Mouse (Mus musculus) erythroblast, adult 5-6 weeks (primary cell): Measurements from ENCODE around the gene Apoo. TPM values are rescaled to one million over a fixed set of nuclear protein-coding genes. Genes with fewer than 3 reads are reported as not detected.
"Not testable (repeated sequence)": the region's sequence is repeated elsewhere in the genome, so short reads cannot be mapped to it uniquely, and the experiment has no call there.

Source experiments
- ATAC-seq: replicated peaks from 2 replicates; pipeline ENCODE4 v1.8.0; 2016; ENCODE audit warnings: moderate number of reproducible peaks, mild to moderate bottlenecking, moderate TSS enrichment, inconsistent platforms; ENCODE audit not compliant: poor library complexity, low FRiP score, severe bottlenecking
- total RNA-seq, 2 experiments: library from RNA; stranded (forward) in 1 of 2; stranded (reverse) in 1 of 2; fragments of 150-400 nt in 1 of 2; fragments of 200-764, 138-1000 nt in 1 of 2; gene quantifications; 2 replicates each; pipeline versions ENCODE4 v1.2.3 to v1.2.4; 2015 to 2017; ENCODE audit warnings: low replicate concordance in 2 of 2

Gene Apoo
- total RNA-seq (2015; ENCODE audit: low replicate concordance) (9.0 and 12.3 TPM in 2 replicates), total RNA-seq (2017; ENCODE audit: low replicate concordance) (3.2 and 12.0 TPM in 2 replicates)

DNA sequence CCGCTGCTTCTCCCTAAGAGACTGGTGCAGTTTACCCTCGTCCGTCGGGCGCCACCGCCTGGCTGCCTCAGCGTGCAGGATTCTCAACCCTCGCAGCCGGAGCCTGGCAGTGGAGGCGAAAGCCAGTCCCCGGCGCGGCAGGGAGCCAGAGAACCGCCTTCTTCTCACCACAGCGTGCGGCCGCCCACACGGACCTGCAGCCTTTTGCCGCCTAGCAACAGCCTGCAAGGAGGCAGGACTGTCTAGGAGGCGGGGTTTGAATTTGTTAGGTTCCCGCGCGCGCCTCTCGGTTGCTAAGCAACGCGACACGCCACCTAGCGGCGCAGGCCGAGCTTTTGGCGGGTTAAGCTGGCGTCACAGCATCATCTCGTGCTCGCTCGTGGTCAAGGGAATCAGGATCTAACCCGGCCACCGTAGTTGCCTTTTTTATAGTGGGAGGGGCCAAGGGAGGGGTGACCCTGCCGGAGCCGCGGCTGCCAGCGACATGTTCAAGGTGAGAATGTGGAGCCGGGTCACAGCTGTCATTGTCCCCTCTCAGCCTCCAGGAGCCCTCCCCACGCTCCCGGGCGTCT is at the start of gene Apoo, which contains the start of gene Fam90a1b:
Apoo (plus strand) TSS at position 448 of the 572 bp plus-strand sequence.
Fam90a1b (minus strand) TSS at position 108 of the 572 bp plus-strand sequence.
- ATAC-seq: peak; percentile 99

DNA sequence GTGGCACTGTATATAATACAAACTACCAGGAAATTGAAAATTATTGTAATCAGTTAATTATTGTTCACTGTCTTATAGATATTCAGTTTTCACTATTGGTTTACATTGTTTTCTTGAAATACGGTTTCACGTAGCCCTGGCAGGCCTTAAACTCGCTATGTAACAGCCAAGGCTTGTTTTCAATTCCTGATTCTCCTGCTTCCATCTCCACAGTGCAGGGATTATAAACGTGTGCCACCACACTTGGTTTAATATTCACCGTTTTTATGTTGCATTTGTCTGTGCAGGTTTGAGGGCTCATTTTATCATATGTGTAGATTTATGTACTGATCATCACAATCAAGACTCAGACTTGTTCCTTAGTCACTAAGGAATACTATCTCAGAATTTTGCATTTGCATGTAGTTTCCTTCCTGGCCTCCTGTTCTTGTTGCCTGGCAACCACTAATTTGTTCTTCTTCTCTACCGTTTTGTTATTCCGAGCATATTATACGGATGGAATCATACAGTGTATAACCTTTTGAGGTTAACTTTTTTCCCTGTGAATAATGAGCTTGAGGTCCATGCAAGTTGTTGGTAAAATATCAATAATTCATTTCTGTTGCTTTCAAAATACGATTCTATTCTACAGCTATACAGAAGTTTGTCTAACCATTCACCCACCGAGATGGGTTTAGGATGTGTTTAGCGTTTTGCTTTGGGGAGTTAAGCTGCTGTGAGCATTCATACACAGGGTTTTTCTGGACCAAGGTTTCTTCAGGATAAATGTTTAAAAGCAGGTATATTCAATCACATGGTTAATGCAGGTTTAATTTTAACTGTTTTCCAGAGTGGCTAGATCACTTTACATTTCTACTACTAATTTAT is 45.6 kb upstream of the Apoo start:
- ATAC-seq: no peak

DNA sequence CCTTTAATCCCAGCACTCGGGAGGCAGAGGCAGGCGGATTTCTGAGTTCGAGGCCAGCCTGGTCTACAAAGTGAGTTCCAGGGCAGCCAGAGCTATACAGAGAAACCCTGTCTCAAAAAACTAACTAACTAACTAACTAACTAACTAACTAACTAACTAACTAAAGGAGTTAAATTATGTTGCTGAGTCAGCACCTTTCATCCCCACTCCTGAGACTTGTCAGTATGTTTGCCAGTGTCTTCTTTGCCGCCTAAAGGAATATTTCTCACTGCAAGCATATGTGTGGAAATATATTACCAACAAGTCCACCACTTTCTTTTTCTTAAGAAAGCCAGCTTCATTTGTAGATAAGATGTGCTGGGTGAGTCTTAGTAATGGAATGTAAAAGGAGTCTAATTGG is 23.3 kb upstream of the Apoo start:
- not testable (repeated sequence) for ATAC-seq

DNA sequence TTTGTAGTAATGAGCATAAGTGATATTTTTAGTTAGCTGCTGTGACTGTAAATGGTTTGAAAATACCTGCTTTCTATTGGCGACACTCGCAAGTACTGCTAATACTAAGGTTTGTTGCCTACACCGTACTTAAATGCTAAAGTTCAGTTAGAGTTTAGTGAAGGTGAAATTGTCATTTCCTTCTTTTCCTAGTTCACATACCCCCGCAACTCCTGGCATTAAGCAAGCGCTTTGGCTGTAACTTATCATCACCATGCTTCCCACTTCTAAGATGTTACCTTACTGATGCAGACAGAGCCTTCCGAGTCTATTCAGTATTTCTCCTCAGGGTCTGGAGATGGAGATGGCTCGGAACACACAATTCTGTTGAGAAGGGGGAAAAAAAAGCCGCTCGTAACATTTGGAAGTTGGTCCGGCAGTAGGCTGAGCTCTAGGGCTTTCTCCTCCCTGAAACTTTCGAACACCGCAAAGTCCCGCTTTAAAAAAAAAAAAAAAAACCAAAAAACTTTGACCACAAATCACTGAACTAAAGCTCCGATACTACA is 1.5 kb upstream of the Apoo start:
- ATAC-seq: no peak

DNA sequence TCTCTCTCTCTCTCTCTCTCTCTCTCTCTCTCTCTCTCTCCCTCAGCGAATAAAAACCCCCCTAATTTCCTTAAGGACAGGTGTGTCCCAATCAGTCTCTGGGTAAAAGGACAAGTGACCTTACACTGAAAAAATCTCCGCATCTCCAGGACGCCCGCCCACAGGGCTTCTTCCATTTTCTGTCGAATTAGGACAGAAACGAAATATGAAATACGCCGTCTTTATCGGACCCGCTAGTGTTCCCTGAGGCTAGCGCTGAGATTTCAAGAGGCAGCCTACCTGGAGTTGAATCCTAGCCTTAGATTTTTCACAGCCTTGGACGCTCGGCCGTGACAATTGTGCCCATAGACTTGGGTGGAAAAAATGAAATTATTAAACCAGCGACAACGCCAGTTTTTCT is 888 bp upstream of the Apoo start:
- no peak for ATAC-seq

DNA sequence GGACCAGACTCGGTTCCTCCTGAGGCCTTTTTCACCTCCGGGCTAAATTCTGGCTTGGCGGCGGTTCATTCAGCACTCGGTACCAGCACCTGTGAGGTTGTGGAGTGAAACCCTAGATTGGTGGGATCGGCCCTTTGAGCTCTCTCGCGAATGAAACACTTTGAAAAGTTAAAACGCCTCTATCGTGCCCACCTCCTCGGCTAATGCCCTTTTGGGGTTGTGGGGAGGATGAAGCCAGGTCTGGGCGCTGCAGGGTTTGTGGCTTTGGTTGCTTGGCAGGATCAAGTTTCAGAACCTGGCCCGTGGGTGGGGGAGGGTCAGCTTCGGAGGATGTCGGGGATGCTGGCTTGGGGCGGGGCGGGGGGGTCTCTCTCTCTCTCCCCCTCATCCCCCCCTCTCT is 331 bp downstream of the Apoo start:
- ATAC-seq: 0 out of 2 replicates have a peak, but pooled peaks have one; percentile 2

DNA sequence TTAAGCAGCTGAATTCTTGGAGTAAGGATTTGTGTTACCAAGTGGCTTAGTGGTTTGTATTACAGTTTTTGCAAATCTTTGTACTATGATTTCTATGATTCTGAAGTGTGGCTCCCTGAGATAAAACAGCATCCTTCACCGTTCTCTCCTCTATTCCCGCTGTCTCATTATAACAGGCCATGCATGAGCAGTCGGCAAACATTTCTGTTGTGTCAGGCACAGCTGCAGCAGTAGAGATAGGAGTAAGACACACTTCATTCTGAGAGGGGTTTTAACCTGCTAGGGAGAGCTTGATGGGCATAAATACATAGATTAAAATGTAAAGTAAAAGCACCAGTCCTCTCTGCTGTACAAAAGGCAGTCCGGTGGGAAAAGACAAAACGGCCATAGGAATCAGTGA is 11.8 kb downstream of the Apoo start:
- ATAC-seq: no peak

DNA sequence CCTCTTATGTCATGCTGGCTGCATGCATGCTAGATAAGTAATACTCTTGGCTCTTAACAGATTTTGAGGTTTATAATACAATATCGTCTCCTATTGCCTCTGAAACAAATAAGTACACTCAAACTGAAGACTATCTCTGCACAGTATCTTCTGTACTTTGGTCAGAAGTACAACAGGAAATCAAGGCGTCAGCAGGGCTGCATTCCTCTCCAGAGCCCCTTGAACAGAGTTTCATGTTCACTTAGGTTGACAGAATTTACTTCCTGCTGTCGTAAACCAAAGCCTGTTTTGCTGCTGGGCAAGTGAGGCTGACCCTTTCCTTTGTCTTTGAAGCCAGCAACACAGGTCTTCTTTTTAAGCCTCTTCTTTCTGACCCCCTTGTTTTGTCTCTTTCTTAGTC is 42.1 kb downstream of the Apoo start:
- no peak for ATAC-seq

DNA sequence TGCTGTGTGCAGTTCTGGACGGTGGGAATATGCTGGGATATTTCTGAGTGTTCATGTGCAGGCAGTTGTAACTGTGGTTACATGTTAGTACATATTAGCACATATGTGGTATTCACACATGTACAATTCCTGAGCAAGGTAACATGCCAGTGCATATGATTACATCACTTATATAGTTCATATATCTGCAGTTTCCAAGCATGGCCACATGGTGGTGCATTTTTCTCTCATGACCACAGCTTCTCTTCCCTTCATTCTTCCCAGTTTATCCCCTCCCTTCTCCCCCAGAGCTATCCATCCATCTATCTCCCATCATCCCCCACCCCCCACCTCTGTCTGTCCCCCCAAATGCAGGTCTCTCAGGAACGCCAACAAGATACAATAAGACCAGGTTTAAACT is 53.3 kb downstream of the Apoo start:
- no peak for ATAC-seq

DNA sequence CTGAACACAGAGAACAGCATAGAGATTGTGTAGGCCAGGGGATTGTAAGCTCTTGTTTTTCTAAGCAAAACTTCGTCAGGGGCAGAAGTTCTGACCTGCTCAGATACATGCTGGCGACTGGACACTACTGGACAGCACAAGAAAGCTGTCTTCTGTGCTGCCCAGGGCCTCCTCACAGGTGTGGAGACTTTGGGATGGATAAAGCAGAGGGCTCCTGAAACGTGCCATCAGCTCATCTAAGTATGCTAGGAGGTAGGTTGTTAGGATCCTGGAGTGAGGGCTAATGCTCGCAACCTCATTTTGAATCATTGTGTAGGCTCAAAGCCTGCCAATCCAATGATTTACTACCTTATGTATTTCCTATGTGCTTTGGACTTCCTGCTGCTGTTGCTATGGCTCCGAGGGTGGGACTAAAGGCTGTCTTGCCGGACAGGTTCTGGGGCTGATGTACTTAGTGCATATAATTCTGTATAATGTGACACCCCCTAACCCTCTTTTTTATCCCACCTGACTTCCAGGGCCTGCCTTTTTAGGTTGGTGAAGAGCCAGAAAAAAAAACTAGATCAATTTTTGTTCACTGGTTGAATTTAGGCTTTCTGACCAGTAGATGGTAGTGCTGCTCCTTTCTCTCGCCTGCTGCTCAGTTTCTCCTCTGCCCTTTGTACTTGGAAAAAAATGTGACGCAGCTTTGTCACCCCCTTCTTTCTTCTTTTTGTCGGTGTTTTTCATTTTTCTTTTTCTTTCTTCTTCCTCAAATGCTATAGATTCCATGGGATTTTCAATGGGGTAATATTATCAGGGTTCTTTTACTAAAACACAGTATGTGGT is 64.8 kb downstream of the Apoo start:
- no peak for ATAC-seq

DNA sequence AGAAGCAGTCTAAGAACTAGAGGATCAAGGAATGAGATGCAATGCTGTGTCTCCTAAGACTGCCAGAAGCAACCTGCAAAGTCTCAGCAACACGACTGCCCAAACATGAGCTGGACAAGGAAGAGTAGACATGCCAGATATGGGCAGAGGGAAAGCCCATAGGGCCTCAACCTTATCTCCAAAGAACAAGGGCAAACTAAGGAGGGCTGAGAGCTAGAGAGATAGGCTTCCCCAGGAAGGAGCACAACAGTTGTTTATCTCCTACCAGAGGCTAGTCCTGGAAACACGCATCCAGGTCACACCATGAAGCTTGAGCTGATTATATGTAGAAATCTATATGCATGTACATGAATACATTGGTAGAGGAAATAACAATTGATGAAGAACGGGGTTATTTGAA is 78.5 kb downstream of the Apoo start:
- ATAC-seq: peak; percentile 81

DNA sequence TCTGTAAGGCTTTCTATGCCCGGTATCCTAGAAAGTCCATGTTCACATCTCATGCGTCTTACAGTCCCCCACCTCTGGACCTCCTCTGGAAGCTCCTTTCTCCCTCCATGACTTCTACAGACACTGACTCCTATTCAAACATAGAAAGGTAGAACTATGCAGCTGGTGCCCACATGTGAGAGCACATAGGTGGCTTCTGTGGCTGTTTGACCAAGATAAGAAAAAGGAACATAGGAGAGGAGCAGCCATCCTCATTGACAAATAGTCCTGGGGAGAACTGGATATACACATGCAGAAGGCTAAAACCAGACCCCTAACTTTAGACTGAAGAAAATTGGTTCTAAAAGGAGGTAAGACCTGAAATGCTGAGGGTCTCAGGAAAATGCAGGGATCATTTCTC is 79.1 kb downstream of the Apoo start:
- ATAC-seq: peak; percentile 59; the same call in 1 of the 2 replicates

DNA sequence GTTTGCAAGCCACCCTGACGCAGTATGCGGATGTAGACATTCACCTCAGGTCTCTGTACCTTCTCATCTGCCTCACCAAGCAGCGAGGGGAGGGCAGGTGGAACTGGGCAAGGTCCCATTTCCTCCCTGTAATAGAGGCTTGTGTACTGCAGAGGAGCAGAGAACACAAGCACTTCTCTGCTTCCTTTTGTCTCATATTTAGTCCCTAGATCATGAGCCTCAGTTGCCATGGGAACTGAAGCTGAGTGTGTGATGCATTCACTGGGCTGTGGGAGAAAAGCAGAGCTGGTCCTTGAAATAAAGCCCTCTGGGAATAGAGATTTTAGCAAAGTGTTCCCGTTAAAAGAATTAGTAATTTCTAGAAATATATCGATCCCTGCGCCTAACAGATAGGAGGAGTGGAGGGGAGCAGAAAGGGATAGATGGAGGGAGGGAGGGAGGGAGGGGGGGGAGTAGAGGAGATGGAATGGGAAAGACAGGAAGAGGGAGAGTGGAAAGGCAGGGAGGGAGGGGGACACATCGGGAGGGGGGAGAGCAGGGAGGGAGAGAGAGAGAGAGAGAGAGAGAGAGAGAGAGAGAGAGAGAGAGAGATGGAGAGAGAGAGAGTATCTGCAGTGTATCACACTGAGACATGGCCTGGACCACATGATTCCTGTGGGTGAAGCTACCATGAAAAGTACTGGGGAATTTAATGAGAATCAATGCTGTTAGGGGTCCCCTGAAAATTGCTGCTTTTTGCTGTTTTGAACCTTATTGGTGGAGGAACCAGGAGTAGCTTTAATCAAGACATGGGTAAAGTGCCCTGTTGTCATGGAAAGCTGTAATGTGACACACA is 83.3 kb downstream of the Apoo start:
- ATAC-seq: not testable (repeated sequence)

DNA sequence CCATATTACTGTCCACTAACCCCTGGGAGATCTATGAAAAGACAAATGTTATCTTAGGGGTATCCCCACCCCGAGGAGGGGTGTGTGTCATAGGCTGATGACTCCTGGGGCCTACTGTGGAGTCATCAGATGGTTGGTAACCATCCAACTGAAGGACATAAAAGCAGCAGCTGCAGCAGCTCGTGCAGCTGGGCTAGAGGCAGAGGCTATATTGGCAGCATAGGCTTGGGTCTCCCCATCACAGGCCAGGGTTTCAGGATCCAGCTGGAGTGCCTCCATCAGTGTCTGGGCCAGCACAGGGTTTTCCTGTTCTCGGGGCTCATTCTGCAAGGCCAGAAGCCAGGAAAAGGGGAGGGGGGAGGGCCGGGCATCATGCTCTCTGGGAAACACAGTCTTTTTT is 92.4 kb downstream of the Apoo start:
- no peak for ATAC-seq

DNA sequence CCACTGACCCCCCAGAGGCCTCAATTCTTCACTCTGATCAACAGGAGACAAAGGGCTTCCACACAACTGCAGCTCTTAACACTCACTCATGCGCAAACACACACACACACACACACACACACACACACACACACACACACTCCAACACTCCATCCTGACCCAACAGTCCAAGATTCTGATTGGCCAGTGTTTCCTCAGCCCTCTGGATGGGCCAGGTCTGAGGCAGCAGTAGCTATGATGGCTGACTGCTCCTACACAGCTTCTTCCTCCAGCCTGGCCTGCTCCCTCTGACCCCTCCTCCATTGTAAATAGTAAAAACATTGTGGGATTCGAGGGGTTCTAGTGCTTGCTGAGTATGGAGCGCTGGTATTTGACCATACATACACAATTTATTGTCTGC is 94.6 kb downstream of the Apoo start:
- ATAC-seq: not testable (repeated sequence)

DNA sequence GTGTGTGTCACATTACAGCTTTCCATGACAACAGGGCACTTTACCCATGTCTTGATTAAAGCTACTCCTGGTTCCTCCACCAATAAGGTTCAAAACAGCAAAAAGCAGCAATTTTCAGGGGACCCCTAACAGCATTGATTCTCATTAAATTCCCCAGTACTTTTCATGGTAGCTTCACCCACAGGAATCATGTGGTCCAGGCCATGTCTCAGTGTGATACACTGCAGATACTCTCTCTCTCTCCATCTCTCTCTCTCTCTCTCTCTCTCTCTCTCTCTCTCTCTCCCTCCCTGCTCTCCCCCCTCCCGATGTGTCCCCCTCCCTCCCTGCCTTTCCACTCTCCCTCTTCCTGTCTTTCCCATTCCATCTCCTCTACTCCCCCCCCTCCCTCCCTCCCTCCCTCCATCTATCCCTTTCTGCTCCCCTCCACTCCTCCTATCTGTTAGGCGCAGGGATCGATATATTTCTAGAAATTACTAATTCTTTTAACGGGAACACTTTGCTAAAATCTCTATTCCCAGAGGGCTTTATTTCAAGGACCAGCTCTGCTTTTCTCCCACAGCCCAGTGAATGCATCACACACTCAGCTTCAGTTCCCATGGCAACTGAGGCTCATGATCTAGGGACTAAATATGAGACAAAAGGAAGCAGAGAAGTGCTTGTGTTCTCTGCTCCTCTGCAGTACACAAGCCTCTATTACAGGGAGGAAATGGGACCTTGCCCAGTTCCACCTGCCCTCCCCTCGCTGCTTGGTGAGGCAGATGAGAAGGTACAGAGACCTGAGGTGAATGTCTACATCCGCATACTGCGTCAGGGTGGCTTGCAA is 95.9 kb downstream of the Apoo start:
- ATAC-seq: not testable (repeated sequence)
